Mouse (Mus musculus) gastrocnemius, postnatal 14 days (tissue): ENCODE measurements around the gene C4bp. TPM values are rescaled to one million over a fixed set of nuclear protein-coding genes. Genes with fewer than 3 reads are reported as not detected.

Source experiments
- total RNA-seq, 2 experiments: library from RNA; stranded (reverse); gene quantifications; 2 replicates each; pipeline ENCODE4 v1.2.3; 2021

The C4bp gene
- total RNA-seq, 2 experiments from 2014 or later, result not detected

Other genes starting within 250 kb of the C4bp start
- gene Cd55b, start 238.6 kb downstream of the C4bp start, total RNA-seq, result under 1 TPM; 0.42 to 0.66 TPM
- 10 to 100 TPM; 24.3 to 35.9 TPM for gene Cd55, start 198.9 kb downstream of the C4bp start, total RNA-seq
- gene Zp3r, start 32.0 kb downstream of the C4bp start, total RNA-seq, result not detected
- gene Gm29427, start 54.2 kb upstream of the C4bp start, total RNA-seq, result under 1 TPM in 1 of 2 experiments, not detected in 1; 0.16 TPM
- gene Yod1, start 55.7 kb upstream of the C4bp start, total RNA-seq, result 1 to 10 TPM; 3.3 to 3.7 TPM
- gene Pfkfb2, start 67.6 kb upstream of the C4bp start, total RNA-seq, result 10 to 100 TPM in 1 of 2 experiments, 1 to 10 TPM in 1; 10.0 to 10.7 TPM
- under 1 TPM; 0.44 to 0.49 TPM for gene AA986860, start 70.3 kb upstream of the C4bp start, total RNA-seq
- gene Fcamr, start 139.3 kb upstream of the C4bp start, total RNA-seq, result not detected
- gene Pigr, start 165.1 kb upstream of the C4bp start, total RNA-seq, result not detected
- gene Fcmr, start 204.0 kb upstream of the C4bp start, total RNA-seq, result not detected
- gene Il24, start 225.8 kb upstream of the C4bp start, total RNA-seq, result not detected
- gene Il20, start 249.8 kb upstream of the C4bp start, total RNA-seq, result not detected